Mouse (Mus musculus): ENCODE measurements at regions not wholly inside any gene's neighbourhood (a gene's known extent, or its start where the extent isn't known, plus 50 kb on each side); places are given as distances from the start of the nearest gene placed in this dataset.

DNA sequence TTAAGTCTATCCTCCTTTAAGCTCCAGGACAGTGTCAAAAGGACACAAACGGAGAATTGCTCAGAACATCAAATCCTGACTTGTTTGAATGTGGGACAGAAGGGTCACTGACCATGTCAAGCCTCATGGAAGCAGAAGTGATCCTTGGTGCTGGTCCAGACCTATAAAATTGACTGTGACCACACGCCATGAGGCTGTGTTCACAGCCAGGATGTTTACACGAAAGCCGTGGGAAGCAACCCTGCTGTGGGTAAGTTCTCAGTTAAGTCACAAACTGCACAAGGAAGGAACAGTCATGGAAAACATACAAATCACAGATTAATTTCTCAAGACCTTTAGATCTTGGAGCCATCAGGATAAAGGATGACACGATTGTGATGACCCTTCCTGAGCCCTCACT lies 88.5 kb downstream of the Gm9733 start:
- no peak for ATAC-seq (replicated peaks; ENCODE audit: low FRiP score, low TSS enrichment, poor library complexity, severe bottlenecking)

DNA sequence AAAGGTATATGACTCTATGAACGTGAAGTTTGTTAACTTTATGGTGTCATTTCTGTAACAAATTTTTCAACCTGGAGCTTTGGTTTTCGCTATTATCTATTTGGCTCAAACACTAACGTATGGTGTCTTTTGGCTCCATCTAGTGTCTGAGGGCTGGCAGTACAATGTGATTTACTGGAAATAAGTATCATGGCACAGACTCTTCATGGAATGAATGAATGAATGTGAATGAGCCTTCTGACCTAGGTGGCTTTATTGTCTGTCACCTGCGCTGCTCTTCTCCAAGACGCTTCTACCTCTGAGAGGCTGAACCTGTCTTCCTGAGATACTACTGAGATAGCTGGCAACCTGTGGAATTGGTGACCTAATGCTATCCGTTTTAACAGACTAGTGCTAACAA lies 87.1 kb downstream of the Gm9733 start:
- peak; percentile 90 for ATAC-seq (replicated peaks; ENCODE audit: low FRiP score, low TSS enrichment, poor library complexity, severe bottlenecking)
